Mouse (Mus musculus) stomach, postnatal 0 days (tissue): Measurements from ENCODE around the gene Sema4b. TPM values are rescaled to one million over a fixed set of nuclear protein-coding genes. Genes with fewer than 3 reads are reported as not detected.

Experiments
- ATAC-seq: fragments of 200-750 bp; cut with Nextera tagmentation; 2 replicates; pipeline ENCODE4 v1.8.0; 2017; ENCODE audit not compliant: low FRiP score, low TSS enrichment
- DNase-seq: peaks from one replicate; pipeline ENCODE4 v3.0.0-alpha.2; 2016; ENCODE audit warnings: low spot score
- H3K27ac ChIP-seq: fragments of 300-500 bp; sonication (generic); replicated peaks from 2 replicates; pipeline ENCODE4 v1.5.1; 2014; ENCODE audit warnings: mild to moderate bottlenecking, control low read depth
- H3K27me3 ChIP-seq: fragments of 300-500 bp; sonication (generic); 2 replicates; pipeline ENCODE4 v1.6.1; 2014; ENCODE audit warnings: low read length; ENCODE audit not compliant: control insufficient read depth, insufficient read depth
- H3K36me3 ChIP-seq: fragments of 300-500 bp; sonication (generic); 2 replicates; pipeline ENCODE4 v1.6.1; 2014; ENCODE audit warnings: low read length, mixed read lengths; ENCODE audit not compliant: control insufficient read depth, insufficient read depth
- H3K4me1 ChIP-seq: fragments of 300-500 bp; sonication (generic); replicated peaks from 2 replicates; pipeline ENCODE4 v1.6.1; 2014; ENCODE audit warnings: antibody characterized with exemption; ENCODE audit not compliant: control insufficient read depth, insufficient read depth
- H3K4me2 ChIP-seq: fragments of 300-500 bp; sonication (generic); replicated peaks from 2 replicates; pipeline ENCODE4 v1.6.1; 2014; ENCODE audit warnings: low read depth, mild to moderate bottlenecking, control low read depth, moderate library complexity
- H3K4me3 ChIP-seq: fragments of 300-500 bp; sonication (generic); 2 replicates; pipeline ENCODE4 v1.5.1; 2014; ENCODE audit warnings: low read depth, low read length, control low read depth
- H3K9ac ChIP-seq: fragments of 300-500 bp; sonication (generic); 2 replicates; pipeline ENCODE4 v1.6.1; 2014; ENCODE audit warnings: mild to moderate bottlenecking, low read length, control low read depth, mixed read lengths
- H3K9me3 ChIP-seq: fragments of 300-500 bp; sonication (generic); 2 replicates; pipeline ENCODE4 v1.6.1; 2016; ENCODE audit warnings: low read length; ENCODE audit not compliant: control insufficient read depth
- CTCF ChIP-seq: IDR thresholded peaks from 2 replicates; pipeline ENCODE4 v1.5.1; 2016; ENCODE audit warnings: antibody characterized with exemption, low read depth, mild to moderate bottlenecking, moderate library complexity
- EP300 ChIP-seq: optimal IDR thresholded peaks from 2 replicates; pipeline ENCODE3; 2016; ENCODE audit warnings: antibody characterized with exemption
- WGBS: fragments of 180-500 bp; shearing (Covaris S2); extraction: QIAGEN DNeasy Blood & Tissue Kit; methylation state at CpG from one replicate; pipeline ENCODE4 v1.1.7; 2014; 5-methylcytosine and 5-hydroxymethylcytosine counted together
- polyA plus RNA-seq: library from polyadenylated mRNA; unstranded; fragments of >200 nt; fragmentation: Nextera tagmentation; extraction: Ambion mirVana; gene quantifications from 2 replicates; pipeline ENCODE4 v1.2.1, GENCODE M21; 2015

The Sema4b gene
- polyA plus RNA-seq, 1 experiment from 2014 or later: 19.9 TPM

GRCm38 (mm10) chr7:80179327-80179726 is 7.3 kb upstream of the Sema4b start:
- DNase-seq: no peak
- 83% methylated on average over 6 of the region's 6 CpGs for WGBS
- H3K4me3 ChIP-seq: no peak overlapping the region
- H3K9ac ChIP-seq: no peak overlapping the region
- no peaks in the 10 kb centered on the region for H3K27me3 ChIP-seq
- H3K9me3 ChIP-seq: no peaks in the 10 kb centered on the region
- H3K36me3 ChIP-seq: no peaks in the 10 kb centered on the region
- no peak overlapping the region for H3K4me2 ChIP-seq
- no peak overlapping the region for H3K27ac ChIP-seq
- no peak for ATAC-seq
- TF ChIP-seq CTCF: no peak
- no peak for TF ChIP-seq EP300
- H3K4me1 ChIP-seq: no peaks in the 10 kb centered on the region

GRCm38 (mm10) chr7:80179790-80180189 is 6.9 kb upstream of the Sema4b start:
- no peaks in the 10 kb centered on the region for H3K4me1 ChIP-seq
- DNase-seq: no peak
- no peaks in the 10 kb centered on the region for H3K9me3 ChIP-seq
- ATAC-seq: no peak
- no peak overlapping the region for H3K9ac ChIP-seq
- WGBS: 77% methylated on average over 6 of the region's 6 CpGs
- H3K4me2 ChIP-seq: no peak overlapping the region
- no peaks in the 10 kb centered on the region for H3K36me3 ChIP-seq
- TF ChIP-seq CTCF (no peak), EP300 (no peak)
- H3K27me3 ChIP-seq: no peaks in the 10 kb centered on the region
- no peak overlapping the region for H3K4me3 ChIP-seq
- H3K27ac ChIP-seq: no peak overlapping the region

GRCm38 (mm10) chr7:80180202-80180601 is 6.4 kb upstream of the Sema4b start:
- DNase-seq: no peak
- no peak overlapping the region for H3K27ac ChIP-seq
- no peaks in the 10 kb centered on the region for H3K4me1 ChIP-seq
- no peak overlapping the region for H3K4me2 ChIP-seq
- H3K4me3 ChIP-seq: no peak overlapping the region
- no peaks in the 10 kb centered on the region for H3K9me3 ChIP-seq
- no peaks in the 10 kb centered on the region for H3K36me3 ChIP-seq
- no peak for ATAC-seq
- H3K9ac ChIP-seq: no peak overlapping the region
- 80% methylated on average over 3 of the region's 3 CpGs for WGBS
- TF ChIP-seq EP300 (no peak), CTCF (no peak)
- H3K27me3 ChIP-seq: no peaks in the 10 kb centered on the region

GRCm38 (mm10) chr7:80181078-80181477 is 5.6 kb upstream of the Sema4b start:
- H3K4me2 ChIP-seq: no peak overlapping the region
- peaks cover 3% of the 10 kb centered on the region; the same call in 1 of the 2 replicates for H3K4me1 ChIP-seq
- no peak overlapping the region for H3K4me3 ChIP-seq
- ATAC-seq: 0 out of 2 replicates have a peak, but pooled peaks have one; percentile 45
- no peak for TF ChIP-seq EP300
- no peak for TF ChIP-seq CTCF
- no peaks in the 10 kb centered on the region for H3K9me3 ChIP-seq
- no peak overlapping the region for H3K9ac ChIP-seq
- no peak overlapping the region for H3K27ac ChIP-seq
- WGBS: 34% methylated on average over 2 of the region's 2 CpGs
- H3K27me3 ChIP-seq: no peaks in the 10 kb centered on the region
- no peaks in the 10 kb centered on the region for H3K36me3 ChIP-seq
- DNase-seq: no peak

- TF ChIP-seq EP300 (no peak), CTCF (no peak)
- Histone ChIP-seq H3K27me3 (no peaks in the 10 kb centered on the region), H3K27ac (no peak overlapping the region), H3K9ac (no peak overlapping the region), H3K4me1 (peaks cover 6% of the 10 kb centered on the region; the same call in 1 of the 2 replicates), H3K36me3 (no peaks in the 10 kb centered on the region), H3K4me3 (no peak overlapping the region), H3K4me2 (no peak overlapping the region), H3K9me3 (no peaks in the 10 kb centered on the region)
- ATAC-seq (no peak), DNase-seq (no peak)
Measured at GRCm38 (mm10) chr7:80182139-80182538, 4.5 kb upstream of the Sema4b start.

- H3K4me1 ChIP-seq: peaks cover 10% of the 10 kb centered on the region; the same call in 1 of the 2 replicates
- H3K4me3 ChIP-seq: no peak overlapping the region
- H3K27me3 ChIP-seq: no peaks in the 10 kb centered on the region
- H3K9ac ChIP-seq: no peak overlapping the region
- H3K27ac ChIP-seq: no peak overlapping the region
- no peak for ATAC-seq
- no peak overlapping the region for H3K4me2 ChIP-seq
- TF ChIP-seq EP300: no peak
- TF ChIP-seq CTCF: no peak
- H3K9me3 ChIP-seq: no peaks in the 10 kb centered on the region
- H3K36me3 ChIP-seq: no peaks in the 10 kb centered on the region
- no peak for DNase-seq
- WGBS: 88% methylated on average over 1 of the region's 1 CpGs
Measured at GRCm38 (mm10) chr7:80183466-80183865, 3.2 kb upstream of the Sema4b start.
